Mouse (Mus musculus): ENCODE measurements around the gene Mlec.
"Not testable (repeated sequence)": the region's sequence is repeated elsewhere in the genome, so short reads cannot be mapped to it uniquely, and the experiment has no call there.

Mlec gene

DNA sequence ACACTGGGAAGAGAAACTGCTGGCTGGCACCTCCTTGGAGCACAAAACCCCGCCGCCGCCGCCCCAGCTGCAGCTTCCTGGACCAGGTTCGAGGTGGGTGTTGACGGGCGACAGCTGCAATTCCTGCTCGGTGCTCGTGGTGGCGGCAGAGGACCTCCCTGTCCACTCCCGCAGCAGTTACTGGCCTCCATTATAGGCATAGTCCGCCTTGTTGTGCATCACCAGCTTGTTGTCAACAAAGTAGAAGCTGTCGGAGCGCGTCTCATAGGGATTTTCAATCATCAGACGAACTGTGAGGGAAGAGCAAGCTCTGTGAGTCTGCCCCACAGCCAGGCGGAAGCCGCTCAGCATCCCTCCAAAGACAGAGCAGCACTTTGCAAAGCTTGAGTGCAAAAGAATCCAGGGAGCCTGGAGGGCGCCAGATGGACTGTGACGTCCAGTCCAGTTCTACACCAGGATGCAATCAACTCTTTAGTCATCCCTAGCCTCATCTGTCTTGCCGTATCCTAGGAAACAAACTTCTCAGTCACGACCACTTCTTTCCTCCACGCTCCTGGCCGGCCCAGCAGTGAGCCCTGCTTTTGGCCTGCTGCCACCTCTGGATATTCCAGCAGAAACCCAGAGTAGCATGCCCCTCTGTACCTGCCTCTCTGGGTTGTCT is 32.6 kb downstream of the Mlec start:
- peak; percentile 89 for DNase-seq (ENCODE audit: low spot score)

DNA sequence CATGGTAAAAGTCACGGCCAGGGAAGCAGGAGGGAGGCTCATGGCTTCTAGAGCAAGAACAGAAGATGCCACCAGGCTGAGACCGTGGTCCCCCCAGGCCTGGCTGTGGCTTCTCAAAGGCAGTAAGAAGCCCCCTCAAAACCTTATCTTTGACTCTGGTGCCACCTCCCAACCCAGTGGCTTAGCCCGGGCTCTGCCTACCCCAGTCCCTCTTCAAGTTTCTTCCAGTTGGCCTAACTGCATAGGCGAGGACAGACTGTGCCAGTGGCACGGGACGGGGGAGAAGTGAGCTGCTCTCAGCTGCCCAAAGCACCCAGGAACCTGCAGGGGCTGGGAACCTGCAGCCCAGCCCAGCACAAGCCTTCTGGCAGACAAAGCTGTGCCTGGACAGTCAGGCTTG is 33.3 kb downstream of the Mlec start:
- no peak for DNase-seq (ENCODE audit: low spot score)

DNA sequence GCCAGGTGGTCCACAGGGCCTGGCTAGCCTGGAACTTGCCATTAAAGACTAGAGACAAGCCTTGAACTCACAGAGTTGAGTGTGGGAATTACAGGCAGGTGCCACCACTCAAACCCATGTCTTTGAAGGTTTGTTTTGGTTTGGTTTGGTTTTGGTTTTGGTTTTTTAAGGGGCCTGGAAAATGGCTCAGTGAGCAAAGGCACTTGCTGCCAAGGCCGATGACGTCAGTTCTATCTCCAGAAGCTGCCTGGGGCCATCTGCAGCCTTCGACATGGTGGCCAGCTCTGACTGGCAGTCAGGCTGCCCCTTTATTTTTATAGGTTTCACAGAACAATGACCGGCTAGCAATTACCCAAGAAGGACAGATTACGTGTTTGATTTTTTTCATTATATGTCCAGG is 37.0 kb downstream of the Mlec start:
- DNase-seq (ENCODE audit: low spot score): no peak

DNA sequence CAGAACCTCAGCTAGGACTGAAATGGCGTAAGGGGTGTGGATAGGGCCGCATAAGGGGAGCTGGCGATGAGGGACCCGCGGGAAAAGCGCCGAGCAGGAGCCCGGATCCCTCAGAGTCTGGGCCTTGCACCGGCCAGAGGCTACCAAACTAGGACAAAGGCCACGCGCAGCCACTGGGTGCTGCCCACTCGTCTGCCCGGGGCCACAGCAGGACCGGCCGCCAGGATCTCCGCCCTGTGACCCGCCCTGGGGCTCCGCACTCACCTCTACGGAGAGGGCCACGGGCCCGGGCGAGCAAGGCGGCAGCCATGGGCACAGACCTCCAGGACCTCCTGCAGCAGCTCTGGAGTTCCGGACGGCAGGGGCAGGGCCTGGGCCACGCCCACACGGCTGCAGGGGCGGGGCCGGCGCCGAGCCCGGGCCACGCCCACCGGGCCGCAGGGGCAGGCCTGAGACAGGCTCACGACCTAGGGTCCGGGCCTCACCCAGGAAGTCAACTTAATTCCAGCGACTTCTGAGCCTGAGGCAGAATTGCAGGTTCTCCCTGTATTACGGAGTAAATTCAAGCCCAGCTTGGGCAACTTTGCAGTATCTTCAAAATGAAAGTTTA is 38.9 kb downstream of the Mlec start, which contains the start of gene Acads:
Acads (minus strand) TSS at position 386 of the 610 bp plus-strand sequence.
- DNase-seq (ENCODE audit: low spot score): peak; percentile 81

DNA sequence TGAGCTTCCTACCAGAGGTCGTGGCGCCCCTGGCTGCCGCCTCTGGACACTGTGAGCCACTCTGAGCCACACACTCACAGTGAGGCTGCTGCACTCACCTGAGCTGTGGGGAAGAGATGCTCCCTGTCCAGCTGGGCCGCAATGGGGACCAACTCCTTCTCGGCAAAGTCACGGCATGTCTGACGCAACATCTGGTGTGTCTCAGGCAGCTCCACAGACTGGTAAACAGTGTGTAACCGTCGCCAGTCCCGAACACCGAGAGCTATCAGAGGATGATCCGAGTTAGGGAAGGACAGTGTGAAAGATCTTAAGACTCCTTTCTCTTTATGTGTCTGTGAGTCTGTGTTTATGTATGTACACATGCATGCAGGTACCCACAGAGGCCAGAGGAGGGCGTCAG is 40.5 kb downstream of the Mlec start:
- DNase-seq (ENCODE audit: low spot score): no peak

DNA sequence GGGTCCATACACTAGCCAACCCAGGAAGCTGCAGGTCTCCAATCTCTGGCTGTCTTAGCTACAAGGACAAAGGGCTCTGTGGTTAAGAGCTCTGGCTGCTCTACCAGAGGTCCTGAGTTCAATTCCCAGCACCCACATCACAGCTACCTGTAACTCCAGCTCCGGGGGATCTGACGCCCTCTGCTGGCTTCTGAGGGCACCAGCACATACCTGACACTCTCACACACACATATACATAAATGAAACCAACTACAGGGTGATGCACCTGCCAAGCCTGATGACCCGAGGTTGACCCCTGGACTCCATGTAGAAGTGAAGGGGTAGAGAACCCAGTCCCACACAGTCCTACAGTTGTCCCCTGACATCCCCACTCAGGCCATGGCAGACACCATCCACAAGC is 41.6 kb downstream of the Mlec start:
- DNase-seq (ENCODE audit: low spot score): no peak

DNA sequence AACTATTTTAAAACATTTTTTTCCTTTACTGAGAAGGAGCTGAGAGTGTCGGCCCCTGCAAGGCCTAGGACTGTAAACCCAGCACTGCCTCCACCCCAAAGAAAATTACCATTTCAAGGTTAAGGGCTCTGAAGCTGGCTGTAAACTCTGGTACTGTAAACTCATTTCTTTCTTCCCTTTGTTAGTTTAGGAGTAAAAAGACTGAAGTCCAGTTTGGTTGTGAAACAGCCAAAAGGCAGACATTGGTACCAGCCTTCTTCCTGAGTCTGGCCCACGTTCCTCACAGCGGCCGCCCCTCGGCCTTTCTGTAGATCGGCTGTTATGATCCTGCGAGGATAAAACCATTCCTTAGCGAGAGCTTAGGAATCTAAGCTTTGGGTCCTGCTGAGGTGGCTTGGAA is 43.5 kb downstream of the Mlec start:
- no peak for DNase-seq (ENCODE audit: low spot score)

DNA sequence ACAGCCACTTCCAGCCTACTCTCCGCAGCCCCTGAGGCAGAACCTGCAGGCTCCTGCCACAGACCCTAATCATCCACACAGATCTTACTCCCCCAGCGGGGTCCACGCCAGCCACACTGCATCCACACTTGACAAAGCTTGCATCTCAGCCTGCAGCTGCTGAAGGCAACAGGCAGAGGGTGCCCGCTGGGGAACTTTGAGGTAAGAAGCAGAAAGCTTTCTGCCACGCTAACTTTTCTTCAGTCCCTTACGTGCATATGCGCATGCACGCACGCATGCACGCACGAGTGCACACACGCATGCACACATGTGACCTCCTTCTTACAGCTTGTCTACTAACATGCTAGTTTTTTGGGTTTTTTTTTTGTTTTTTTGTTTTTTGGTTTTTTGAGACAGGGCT is 44.7 kb downstream of the Mlec start:
- DNase-seq (ENCODE audit: low spot score): no peak

DNA sequence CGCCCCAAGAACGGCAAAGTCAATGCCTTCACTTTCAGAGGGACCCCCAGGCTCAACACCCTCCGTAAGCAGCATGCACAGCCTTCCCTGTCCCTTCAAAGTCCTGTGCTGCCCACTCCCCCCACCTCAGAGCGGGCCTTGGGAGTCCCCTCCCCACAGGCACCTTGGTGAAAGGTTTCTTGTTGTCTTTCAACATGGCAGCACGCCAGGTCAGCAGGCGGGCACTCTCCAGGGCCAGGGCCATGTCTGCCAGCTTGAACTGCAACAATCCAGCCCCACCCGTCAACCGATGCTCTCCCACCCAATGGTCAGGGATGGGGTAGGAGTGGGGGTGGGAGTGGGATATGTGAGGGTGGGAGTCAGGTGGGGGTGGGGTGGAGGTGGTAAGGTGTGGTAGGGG is 46.8 kb downstream of the Mlec start:
- no peak for DNase-seq (ENCODE audit: low spot score)

DNA sequence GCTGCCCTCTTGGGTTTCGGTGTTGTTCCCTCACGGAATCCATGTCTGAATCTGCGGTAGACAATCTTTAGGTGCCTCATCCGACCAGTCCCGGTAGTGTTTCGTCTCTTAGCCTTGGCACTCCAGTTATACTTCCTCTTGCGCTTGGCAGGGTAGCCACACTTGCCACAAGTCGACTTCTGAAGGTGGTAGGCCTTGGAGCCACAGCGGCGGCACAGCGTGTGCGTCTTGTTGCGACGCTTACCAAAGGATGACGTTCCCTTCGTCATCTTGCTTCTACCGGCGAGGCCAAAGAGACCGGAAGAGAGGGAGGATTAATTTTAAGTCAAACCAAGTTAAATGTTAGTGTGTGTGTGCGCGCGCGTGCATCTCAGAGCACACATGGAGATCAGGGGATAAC is 54.7 kb downstream of the Mlec start:
- not testable (repeated sequence) for DNase-seq (ENCODE audit: low spot score)

DNA sequence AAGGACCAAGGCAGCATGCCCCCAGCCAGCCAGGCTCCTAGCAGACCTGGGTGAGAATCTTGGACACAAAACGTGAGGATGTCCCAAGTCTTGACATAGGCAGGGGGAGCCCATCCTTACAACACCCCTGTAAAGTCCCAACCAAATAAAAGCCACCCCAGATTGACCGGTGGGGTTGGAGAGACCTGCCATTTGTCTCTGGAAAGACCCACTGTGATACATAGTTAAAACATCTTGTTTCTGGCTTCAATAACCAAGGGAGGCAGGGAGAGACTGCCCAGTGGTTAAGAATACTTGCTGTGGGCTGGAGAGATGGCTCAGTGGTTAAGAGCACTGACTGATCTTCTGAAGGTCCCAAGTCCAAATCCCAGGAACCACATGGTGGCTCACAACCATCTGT is 55.7 kb downstream of the Mlec start:
- DNase-seq (ENCODE audit: low spot score): no peak

DNA sequence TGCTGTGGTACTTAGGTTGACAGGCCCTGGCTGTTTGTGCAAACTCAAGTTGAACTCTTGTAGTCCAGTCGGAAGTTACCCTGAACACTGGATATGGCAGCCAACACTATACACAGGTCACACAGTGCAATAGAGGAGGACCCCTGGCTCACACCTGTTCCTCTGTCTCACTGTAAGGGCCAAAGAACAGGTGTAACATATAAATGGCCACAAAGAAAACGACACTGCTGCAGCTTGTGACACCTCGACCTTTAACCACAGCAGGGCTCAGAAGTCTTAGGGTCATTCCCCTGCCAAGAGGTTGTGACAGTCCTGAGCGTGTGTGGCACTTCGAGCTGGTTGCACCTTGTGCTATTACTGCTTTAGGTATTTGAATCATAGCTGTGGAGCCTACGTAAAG is 57.5 kb downstream of the Mlec start:
- DNase-seq (ENCODE audit: low spot score): no peak

DNA sequence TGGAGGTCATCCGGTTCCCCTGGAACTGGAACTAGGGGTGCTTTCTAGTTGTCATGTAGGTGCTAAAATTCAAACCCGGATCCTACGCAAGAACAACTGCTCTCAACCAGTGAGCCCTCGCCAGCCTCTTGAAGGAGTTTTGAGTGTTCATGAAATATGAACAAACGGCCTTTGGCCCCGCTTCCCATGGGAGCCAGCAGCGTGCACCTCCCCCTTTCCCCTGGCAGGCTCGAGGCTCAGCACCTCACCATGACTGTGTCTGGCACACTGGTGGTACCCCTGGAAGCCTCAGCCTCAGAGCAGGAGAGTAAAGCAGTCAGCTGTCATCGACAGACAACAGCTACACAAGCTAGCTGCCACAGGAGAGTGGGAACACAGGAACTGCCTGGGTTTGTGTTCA is 58.0 kb downstream of the Mlec start:
- DNase-seq (ENCODE audit: low spot score): no peak

DNA sequence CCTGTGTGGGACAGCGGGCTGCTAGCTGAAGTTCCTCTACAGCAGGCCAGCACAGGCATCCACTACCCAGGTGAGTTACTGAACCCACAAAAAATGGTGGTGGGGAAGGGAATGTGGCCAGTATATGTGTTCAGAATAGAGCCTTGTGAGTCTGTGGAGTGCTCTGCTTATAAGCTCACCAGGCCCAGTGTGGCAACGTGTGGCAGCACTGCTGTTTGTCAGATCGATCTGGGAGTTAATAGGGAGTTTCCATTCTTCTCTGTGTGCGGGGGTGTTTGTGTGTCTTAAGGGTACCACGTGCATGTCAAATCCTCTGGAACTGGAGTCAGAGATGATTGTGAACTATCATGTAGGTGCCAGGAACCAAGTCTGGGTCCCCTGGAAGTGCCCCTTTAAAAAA is 58.4 kb downstream of the Mlec start:
- no peak for DNase-seq (ENCODE audit: low spot score)

DNA sequence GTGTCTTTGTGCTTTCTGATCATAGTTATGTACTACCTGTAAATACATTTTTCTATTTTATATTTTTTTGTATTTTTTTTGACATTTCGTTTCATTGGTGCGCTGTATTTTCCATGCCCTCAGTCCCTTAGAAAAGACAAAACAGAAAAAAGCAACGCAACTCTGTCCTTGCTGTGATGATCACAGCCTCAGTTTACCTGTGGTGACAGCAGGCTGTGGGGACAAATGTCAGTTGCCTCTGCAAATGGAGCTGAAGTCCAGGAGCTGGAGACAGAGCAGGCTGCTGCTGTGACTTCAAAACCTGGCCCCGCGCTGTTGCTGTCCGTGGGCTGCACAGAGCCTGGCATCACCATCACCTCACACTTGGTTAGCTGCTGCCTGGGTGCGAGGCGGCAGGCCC is 59.8 kb downstream of the Mlec start, which contains the start of gene Gm10401:
Gm10401 (minus strand) TSS at position 101 of the 400 bp plus-strand sequence.
- no peak for DNase-seq (ENCODE audit: low spot score)
